Mouse (Mus musculus): Measurements from ENCODE around the gene Atl1. TPM values are rescaled to one million over a fixed set of nuclear protein-coding genes. Genes with fewer than 3 reads are reported as not detected.

Atl1 gene
- polyA plus RNA-seq, 1 experiment, result 0.83 TPM

- no peak for TF ChIP-seq GATA1 (IDR thresholded peaks at IDR 0.05; ENCODE audit: borderline replicate concordance, low read length)
- TF ChIP-seq FLI1 (IDR thresholded peaks at IDR 0.05; ENCODE audit: low read length), result no peak
- no peaks in the 10 kb centered on the region for H3K9me3 ChIP-seq
- H3K27me3 ChIP-seq (replicated peaks), result no peaks in the 10 kb centered on the region
- H3K4me3 ChIP-seq (replicated peaks), result no peak overlapping the region
- H3K4me1 ChIP-seq, result peaks cover 13% of the 10 kb centered on the region; the same call in 1 of the 2 replicates
- no peaks in the 10 kb centered on the region for H3K36me3 ChIP-seq (replicated peaks; ENCODE audit: low read length)
These were observed 36.6 kb upstream of the Atl1 start for GRCm38 (mm10) chr12:69855641-69856300.

- Histone ChIP-seq H3K4me1 (peaks cover 13% of the 10 kb centered on the region; the same call in 1 of the 2 replicates), H3K4me3 (replicated peaks) (no peak overlapping the region), H3K9me3 (no peaks in the 10 kb centered on the region), H3K27me3 (replicated peaks) (no peaks in the 10 kb centered on the region), H3K36me3 (replicated peaks; ENCODE audit: low read length) (no peaks in the 10 kb centered on the region)
- no peak for TF ChIP-seq GATA1 (IDR thresholded peaks at IDR 0.05; ENCODE audit: borderline replicate concordance, low read length)
- TF ChIP-seq FLI1 (IDR thresholded peaks at IDR 0.05; ENCODE audit: low read length), result no peak
These were observed 36.0 kb upstream of the Atl1 start for GRCm38 (mm10) chr12:69856398-69856797.

GRCm38 (mm10) chr12:69857597-69857996 is 34.8 kb upstream of the Atl1 start:
- Histone ChIP-seq H3K27me3 (replicated peaks) (no peaks in the 10 kb centered on the region), H3K4me1 (peaks cover 13% of the 10 kb centered on the region; the same call in 1 of the 2 replicates), H3K9me3 (no peaks in the 10 kb centered on the region), H3K4me3 (replicated peaks) (no peak overlapping the region), H3K36me3 (replicated peaks; ENCODE audit: low read length) (no peaks in the 10 kb centered on the region)
- no peak for TF ChIP-seq GATA1 (IDR thresholded peaks at IDR 0.05; ENCODE audit: borderline replicate concordance, low read length)
- no peak for TF ChIP-seq FLI1 (IDR thresholded peaks at IDR 0.05; ENCODE audit: low read length)

GRCm38 (mm10) chr12:69858847-69859246 is 33.6 kb upstream of the Atl1 start:
- Histone ChIP-seq H3K27me3 (replicated peaks) (no peaks in the 10 kb centered on the region), H3K36me3 (replicated peaks; ENCODE audit: low read length) (no peaks in the 10 kb centered on the region), H3K9me3 (no peaks in the 10 kb centered on the region), H3K4me3 (replicated peaks) (no peak overlapping the region), H3K4me1 (peaks cover 19% of the 10 kb centered on the region)
- TF ChIP-seq GATA1 (IDR thresholded peaks at IDR 0.05; ENCODE audit: borderline replicate concordance, low read length), result no peak
- no peak for TF ChIP-seq FLI1 (IDR thresholded peaks at IDR 0.05; ENCODE audit: low read length)

GRCm38 (mm10) chr12:69863505-69863904 is 28.9 kb upstream of the Atl1 start:
- H3K9me3 ChIP-seq, result no peaks in the 10 kb centered on the region
- TF ChIP-seq GATA1 (IDR thresholded peaks at IDR 0.05; ENCODE audit: borderline replicate concordance, low read length) (no peak), FLI1 (IDR thresholded peaks at IDR 0.05; ENCODE audit: low read length) (no peak)
- no peak overlapping the region for H3K4me3 ChIP-seq (replicated peaks)
- no peaks in the 10 kb centered on the region for H3K36me3 ChIP-seq (replicated peaks; ENCODE audit: low read length)
- H3K4me1 ChIP-seq, result peaks cover 25% of the 10 kb centered on the region
- no peaks in the 10 kb centered on the region for H3K27me3 ChIP-seq (replicated peaks)

- Histone ChIP-seq H3K4me3 (replicated peaks) (no peak overlapping the region), H3K27me3 (replicated peaks) (no peaks in the 10 kb centered on the region), H3K9me3 (no peaks in the 10 kb centered on the region), H3K4me1 (peaks cover 25% of the 10 kb centered on the region), H3K36me3 (replicated peaks; ENCODE audit: low read length) (no peaks in the 10 kb centered on the region)
- TF ChIP-seq FLI1 (IDR thresholded peaks at IDR 0.05; ENCODE audit: low read length), result no peak
These were observed 28.2 kb upstream of the Atl1 start for GRCm38 (mm10) chr12:69864164-69864692.

GRCm38 (mm10) chr12:69867338-69867737 is 25.1 kb upstream of the Atl1 start:
- no peaks in the 10 kb centered on the region for H3K27me3 ChIP-seq (replicated peaks)
- TF ChIP-seq FLI1 (IDR thresholded peaks at IDR 0.05; ENCODE audit: low read length) (no peak), GATA1 (IDR thresholded peaks at IDR 0.05; ENCODE audit: borderline replicate concordance, low read length) (no peak)
- H3K9me3 ChIP-seq, result no peaks in the 10 kb centered on the region
- H3K4me1 ChIP-seq, result peaks cover 25% of the 10 kb centered on the region
- no peaks in the 10 kb centered on the region for H3K36me3 ChIP-seq (replicated peaks; ENCODE audit: low read length)
- no peak overlapping the region for H3K4me3 ChIP-seq (replicated peaks)

- peaks cover 8% of the 10 kb centered on the region for H3K4me1 ChIP-seq
- no peak overlapping the region for H3K4me3 ChIP-seq (replicated peaks)
- H3K9me3 ChIP-seq, result no peaks in the 10 kb centered on the region
- TF ChIP-seq FLI1 (IDR thresholded peaks at IDR 0.05; ENCODE audit: low read length) (no peak), GATA1 (IDR thresholded peaks at IDR 0.05; ENCODE audit: borderline replicate concordance, low read length) (no peak)
- no peaks in the 10 kb centered on the region for H3K27me3 ChIP-seq (replicated peaks)
- H3K36me3 ChIP-seq (replicated peaks; ENCODE audit: low read length), result no peaks in the 10 kb centered on the region
These were observed 20.8 kb upstream of the Atl1 start for GRCm38 (mm10) chr12:69871632-69872031.

- peaks cover 10% of the 10 kb centered on the region for H3K9me3 ChIP-seq
- no peak overlapping the region for H3K4me3 ChIP-seq (replicated peaks)
- no peaks in the 10 kb centered on the region for H3K27me3 ChIP-seq (replicated peaks)
- no peaks in the 10 kb centered on the region for H3K36me3 ChIP-seq (replicated peaks; ENCODE audit: low read length)
- 0 out of 2 replicates have a peak, but pooled peaks cover 4% of the 10 kb centered on the region for H3K4me1 ChIP-seq
- TF ChIP-seq FLI1 (IDR thresholded peaks at IDR 0.05; ENCODE audit: low read length) (no peak), GATA1 (IDR thresholded peaks at IDR 0.05; ENCODE audit: borderline replicate concordance, low read length) (no peak)
These were observed 14.5 kb upstream of the Atl1 start for GRCm38 (mm10) chr12:69877842-69878363.

- H3K4me1 ChIP-seq, result 0 out of 2 replicates have a peak, but pooled peaks cover 4% of the 10 kb centered on the region
- H3K4me3 ChIP-seq (replicated peaks), result no peak overlapping the region
- H3K36me3 ChIP-seq (replicated peaks; ENCODE audit: low read length), result no peaks in the 10 kb centered on the region
- H3K9me3 ChIP-seq, result peaks cover 10% of the 10 kb centered on the region
- H3K27me3 ChIP-seq (replicated peaks), result no peaks in the 10 kb centered on the region
- no peak for TF ChIP-seq FLI1 (IDR thresholded peaks at IDR 0.05; ENCODE audit: low read length)
- no peak for TF ChIP-seq GATA1 (IDR thresholded peaks at IDR 0.05; ENCODE audit: borderline replicate concordance, low read length)
These were observed 13.2 kb upstream of the Atl1 start for GRCm38 (mm10) chr12:69879172-69879665.
